Mouse (Mus musculus) large intestine, adult 2 months (tissue): ENCODE results near the gene Prss53. TPM values are rescaled to one million over a fixed set of nuclear protein-coding genes. Genes with fewer than 3 reads are reported as not detected.
"Not testable (repeated sequence)": the region's sequence is repeated elsewhere in the genome, so short reads cannot be mapped to it uniquely, and the experiment has no call there.

Source experiments
- DNase-seq: peaks from one replicate; pipeline ENCODE4 v3.0.0-alpha.2; 2012; ENCODE audit warnings: low read depth, low spot score
- WGBS: fragments of 180-500 bp; shearing (Covaris S2); methylation state at CpG from one replicate; pipeline ENCODE4 v1.1.7; 2018; 5-methylcytosine and 5-hydroxymethylcytosine counted together
- polyA plus RNA-seq: library from polyadenylated mRNA; depleted of rRNA; stranded (reverse); fragments of >200 nt; gene quantifications from 2 replicates; pipeline ENCODE4 v1.2.3, GENCODE M21; 2012

The Prss53 gene
- polyA plus RNA-seq, 1 experiment: 1.1 TPM

DNA sequence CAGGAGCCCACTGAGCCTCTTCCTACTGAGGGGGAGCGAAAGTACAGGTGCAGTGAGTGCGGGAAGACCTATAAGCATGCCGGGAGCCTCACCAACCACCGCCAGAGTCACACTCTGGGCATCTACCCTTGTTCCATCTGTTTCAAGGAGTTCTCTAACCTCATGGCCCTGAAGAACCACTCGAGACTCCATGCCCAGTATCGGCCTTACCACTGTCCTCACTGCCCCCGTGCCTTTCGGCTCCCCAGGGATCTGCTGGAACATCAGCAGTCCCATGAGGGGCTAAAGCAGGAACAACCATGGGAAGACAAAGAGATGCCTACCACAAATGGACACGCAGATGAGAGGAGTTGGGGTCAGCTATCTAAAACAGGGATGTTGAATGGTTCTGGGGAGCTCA lies 11.5 kb downstream of the Prss53 start:
- DNase-seq: no peak
- WGBS: 94% methylated on average over 9 of the region's 9 CpGs

DNA sequence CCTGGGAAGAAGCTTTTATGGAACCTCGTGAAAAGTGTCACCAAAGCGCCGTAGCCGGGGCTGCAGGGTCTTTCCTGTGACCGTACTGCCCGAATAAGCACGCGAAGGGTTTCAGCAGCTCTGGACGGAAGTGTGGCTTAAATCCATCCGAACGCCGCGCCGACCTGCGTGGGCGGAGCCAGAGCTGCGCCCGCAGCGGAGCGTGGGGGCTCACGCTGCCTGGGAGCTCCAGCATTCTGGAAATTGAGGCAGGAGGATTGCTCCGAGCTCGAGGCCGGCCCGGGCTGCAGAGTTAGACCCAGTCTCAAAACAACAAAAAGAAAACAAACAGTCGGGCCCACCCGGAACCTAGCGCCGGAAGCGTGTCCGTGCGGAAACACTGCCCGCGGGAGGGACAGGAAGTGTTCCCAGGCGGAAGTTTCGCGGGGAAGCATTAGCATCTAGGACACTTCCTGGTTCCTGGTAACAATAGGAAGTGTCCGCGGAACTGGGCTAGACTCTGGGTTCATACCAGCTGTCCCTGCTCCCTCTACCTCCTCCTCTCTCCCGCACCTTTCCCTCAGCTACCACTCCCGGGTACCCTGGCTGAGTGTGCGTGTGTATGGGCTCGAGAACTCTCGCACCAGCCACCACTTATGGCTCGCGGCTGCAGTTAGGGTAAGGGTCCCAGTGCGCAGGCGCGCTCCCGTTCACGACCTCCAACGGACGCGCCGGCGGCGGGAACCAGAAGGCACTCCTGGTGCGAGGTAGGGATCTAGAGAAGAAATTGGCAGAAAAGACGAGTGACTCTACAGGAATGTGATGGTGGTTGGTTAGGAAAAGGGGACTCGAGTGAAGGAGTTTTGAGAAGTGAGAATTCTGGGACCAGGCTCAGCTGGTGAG lies 14.1 kb downstream of the Prss53 start, which contains the start of gene Zfp668:
Gene Zfp668, minus strand, starts transcription at position 362 of the 882 bp plus-strand sequence.
- DNase-seq: peak; percentile 73
- WGBS: under 1% methylated on average over 60 of the region's 60 CpGs

DNA sequence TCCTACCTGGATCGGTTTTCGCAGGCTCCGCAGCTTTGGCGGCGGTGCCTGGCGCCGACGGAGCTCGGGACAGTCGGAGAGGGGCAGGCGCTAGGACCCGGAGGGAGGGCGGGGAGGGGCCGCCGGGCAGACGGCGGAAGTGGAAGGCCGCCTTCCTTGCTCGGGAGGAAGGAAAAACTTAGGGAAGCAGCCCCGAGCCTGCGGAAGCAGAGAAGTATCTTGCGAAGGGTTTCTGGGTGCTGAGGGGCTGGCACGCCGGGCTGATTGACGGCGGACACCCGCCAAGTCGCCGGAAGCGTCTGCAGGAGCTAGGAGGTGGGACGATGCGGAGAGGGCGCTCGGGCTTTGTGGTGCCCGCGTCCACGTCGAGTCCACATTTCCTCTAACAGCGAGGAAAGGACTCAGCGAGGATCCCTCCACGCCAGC lies 14.7 kb downstream of the Prss53 start, which contains the start of gene Zfp646:
Gene Zfp646, plus strand, starts transcription at position 181 of the 426 bp plus-strand sequence.
- DNase-seq: peak; percentile 57
- WGBS: under 1% methylated on average over 41 of the region's 41 CpGs

DNA sequence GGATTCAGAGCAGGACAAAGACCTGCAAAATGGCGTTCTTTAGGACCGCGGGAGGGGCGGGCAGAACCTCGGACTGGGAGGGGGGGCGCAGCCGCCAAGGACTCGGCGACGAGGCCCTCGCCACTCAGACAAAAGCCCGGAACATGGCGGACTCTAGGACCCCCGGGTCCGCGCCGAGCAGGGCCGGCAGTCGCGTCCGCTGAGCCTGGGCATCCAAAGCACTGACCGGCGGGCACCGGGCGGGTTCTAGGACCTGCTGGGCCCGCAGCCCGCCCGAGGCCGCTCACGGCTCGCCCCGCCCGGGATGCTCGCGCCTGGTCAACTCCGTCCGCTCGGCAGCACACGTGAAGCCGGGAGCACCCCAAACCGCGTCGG lies 15.2 kb downstream of the Prss53 start:
- under 1% methylated on average over 43 of the region's 43 CpGs for WGBS
- DNase-seq: peak; percentile 73

DNA sequence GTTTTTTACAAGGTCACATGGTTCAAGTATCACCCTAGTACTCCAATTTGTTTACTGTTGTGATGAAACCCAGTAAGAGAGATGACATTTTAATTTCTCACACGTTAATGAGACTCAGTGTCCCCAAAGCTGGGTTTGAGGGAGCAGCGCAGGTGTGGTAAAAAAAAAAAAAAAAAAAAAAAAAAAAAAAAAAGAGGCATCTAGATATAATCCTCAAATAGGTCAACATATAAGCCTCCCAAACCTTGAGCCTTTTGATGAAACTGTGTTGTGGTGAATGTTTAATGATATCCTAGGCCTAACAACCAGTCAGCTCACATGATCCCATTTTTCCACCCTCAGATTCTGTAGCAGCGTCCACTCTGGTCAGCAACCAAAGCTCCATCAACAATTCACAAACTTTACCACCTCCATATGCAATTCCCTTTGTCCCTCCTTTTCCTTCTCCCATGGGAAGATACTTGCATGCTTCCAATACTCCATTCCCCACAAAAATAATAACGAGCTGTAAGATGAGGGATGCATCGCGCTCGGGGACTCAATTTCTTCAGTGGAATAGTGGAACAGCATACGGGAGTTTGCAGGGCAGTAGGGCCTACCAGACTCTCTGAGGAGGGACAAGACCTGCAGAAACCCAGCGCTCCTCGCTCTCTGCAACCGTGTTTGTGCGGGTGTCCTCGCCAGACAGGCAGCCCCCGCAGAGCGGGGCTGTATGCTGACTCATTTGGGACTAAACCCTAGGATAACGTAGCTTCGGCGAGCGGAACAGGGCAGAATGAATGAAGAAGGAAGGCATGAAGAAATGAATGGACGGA lies 15.8 kb downstream of the Prss53 start:
- WGBS: 3% methylated on average over 20 of the region's 20 CpGs
- DNase-seq: no peak

DNA sequence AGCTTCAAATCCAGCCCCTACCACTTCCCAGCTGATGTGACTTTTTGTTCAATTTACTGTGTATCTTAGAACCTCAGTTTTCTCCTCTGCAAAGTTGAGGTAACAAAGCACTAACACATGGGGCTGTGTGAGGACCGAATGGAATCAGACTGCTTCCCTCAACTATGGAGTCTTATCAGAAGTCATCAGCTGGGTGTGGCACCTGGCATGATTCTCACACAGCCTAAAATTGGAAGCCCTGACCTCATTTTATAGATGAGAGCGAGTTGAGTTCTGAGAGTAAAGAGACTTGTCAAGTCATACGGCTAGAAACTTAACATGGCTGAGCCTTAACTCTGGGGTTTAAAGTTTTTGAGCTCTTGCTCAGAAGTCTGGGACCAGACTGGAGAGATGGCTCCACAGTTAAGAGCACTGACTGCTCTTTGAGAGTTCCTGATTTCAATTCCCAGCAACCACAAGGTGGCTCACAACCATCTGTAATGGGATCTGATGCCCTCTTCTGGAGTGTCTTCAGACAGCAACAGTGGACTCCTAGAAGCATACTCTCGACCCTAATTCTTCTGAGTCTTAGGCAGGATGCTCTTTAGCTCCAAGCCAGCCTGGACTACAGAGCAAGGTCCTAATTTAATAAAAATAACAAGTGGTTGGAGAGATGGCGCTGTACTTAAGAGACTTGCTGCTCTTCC lies 20.5 kb downstream of the Prss53 start:
- DNase-seq: no peak
- 53% methylated on average over 5 of the region's 5 CpGs for WGBS

DNA sequence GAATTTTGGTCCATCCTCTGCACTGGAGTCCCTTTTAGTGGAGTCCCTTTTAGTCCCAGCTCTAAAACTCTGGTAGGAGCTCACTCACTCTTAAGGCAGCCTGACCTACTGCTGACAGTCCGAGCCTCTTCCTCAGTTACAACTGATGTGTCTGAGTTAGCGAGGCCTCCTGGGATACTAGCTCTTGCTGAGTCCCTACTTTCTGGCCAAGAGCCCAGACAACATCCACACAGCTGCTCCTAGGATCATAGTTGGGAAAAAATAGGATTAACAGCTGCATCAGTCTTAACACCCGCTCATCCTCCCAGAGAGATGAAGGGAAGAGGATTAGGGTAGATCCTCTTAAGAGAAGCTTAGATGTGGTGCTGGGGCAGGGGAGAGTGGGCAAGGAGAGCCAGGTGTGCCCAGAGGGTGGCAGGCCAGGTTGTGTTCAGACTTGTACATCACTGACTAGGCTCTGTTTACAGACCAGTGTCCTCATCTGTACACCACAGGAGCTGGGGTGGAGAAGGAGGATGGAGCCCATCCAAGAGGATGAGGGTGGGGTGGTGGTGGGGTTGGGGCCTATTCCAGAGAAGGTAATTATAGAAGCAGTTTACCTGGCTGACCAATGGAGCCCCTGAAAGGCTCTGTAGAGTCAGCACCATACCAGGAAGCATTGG lies 21.5 kb downstream of the Prss53 start:
- WGBS: 61% methylated on average over 3 of the region's 3 CpGs
- DNase-seq: no peak

DNA sequence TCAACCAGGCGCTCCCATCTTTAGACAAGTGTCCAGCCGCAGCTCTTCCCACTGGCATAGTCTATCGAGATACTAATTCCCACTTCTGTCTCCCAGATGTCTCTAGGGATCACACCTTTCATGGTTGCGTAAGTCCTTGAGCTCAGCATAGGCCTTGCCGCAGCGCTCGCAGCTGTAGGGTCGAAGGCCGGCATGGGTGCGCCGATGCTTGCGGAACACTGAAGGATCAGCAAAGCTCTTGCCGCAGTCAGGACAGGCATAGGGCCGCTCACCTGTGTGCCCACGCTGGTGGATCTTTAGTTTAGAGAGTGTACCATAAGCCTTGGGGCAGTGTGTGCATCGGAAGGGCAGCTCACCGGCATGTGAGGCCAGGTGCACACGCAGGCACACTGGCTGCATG lies 23.1 kb downstream of the Prss53 start:
- no peak for DNase-seq
- 96% methylated on average over 18 of the region's 18 CpGs for whole genome bisulfite sequencing

DNA sequence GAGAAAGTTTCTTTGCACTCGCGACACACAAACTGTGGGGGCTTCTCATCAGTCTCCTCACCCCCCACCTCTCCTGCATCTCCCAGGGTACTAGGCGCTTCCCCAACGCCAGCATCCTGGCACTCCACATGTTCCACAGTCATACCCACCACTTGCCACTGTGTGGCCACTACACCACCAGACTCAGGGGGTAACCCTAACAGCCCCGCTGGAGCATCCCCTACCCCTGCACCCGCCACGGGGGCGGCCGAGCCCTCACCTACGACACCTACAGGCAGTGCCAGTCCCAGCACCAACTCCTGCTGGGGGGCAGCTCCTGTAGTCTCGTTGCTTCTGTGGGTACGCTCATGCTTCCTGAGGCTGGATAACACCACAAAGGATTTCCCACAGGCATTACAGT lies 24.3 kb downstream of the Prss53 start:
- WGBS: 92% methylated on average over 12 of the region's 12 CpGs
- no peak for DNase-seq

DNA sequence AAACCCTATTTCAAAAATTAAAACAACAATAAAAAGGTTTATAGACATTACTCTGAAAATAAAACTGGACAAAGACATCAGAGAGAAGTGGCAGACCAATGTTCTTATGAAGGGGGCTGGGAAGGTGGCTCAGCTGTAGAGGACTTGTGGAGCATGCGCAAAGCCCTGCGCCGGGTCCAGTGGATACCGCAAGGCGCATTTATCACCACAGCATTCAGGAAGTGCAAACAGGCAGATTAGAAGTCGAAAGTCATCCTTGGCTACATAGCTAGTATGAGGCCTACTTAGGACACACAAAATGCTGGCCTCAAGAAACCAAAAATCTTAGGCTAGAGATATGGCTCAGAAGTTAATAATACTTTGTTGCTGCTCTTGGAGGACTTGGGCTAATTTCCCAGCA lies 32.5 kb downstream of the Prss53 start:
- no peak for DNase-seq
- 90% methylated on average over 6 of the region's 6 CpGs for WGBS

DNA sequence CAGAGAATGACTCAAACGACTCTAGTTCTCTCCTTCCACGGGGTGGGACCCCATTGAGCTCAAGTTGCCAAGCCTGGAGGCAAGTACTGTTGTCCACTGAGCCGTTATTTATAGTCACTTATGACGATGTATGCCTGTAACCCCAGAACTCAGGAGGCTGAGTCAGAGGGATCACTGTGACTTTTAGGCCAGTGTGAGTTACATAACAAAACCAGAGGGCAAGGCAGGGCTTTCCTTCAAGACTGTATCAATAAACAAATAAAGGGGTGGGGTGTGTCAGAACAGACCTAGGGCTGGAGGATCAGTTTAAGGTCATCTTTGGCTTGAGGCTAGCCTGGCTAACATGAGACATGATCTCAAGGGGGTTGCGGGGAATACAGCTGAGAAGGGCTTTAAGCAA lies 39.9 kb downstream of the Prss53 start:
- no peak for DNase-seq
- 28% methylated on average over 5 of the region's 5 CpGs for WGBS

DNA sequence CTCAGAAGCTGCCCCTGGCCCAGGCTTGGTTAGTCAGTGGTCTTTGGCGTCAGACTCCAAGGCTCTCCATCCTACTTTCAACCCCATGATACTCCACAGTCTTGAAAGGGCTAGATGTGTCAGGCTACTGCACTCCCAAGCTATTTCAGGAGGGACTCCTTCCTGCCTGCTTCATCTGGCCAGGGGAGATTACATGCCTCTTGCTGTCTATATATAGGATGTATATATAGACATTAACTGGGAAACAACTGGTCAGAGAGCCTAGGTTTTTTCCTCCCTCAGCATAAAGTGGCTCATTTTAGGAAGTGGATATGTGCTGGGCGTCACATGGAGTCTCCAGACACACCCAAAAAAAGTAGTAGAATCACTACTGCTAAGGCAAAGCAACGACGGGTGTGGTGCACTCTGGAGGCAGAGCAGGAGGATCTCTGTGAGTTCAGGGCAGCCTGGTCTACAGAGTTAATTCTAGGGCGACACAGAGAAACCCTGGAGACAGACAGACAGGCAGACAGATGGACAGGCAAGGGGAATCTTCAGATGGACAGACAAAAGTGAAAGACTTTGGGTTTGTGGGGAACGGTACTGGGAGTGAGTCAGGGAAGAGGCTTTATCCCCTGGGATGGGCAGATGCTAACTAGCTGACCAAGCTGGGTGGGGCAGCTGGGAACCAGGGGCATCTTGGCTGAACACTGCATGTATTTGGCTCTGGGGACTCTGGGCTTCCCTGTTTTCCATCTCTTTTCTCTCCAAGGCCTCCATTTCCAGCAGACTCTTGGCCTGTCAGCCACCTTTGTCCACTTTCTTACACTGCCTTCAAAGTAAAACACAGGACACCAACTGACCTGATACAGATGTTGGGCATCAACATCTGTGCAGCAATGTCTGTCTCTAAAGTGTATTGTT lies 40.5 kb downstream of the Prss53 start:
- DNase-seq: no peak
- 47% methylated on average over 6 of the region's 6 CpGs for WGBS

DNA sequence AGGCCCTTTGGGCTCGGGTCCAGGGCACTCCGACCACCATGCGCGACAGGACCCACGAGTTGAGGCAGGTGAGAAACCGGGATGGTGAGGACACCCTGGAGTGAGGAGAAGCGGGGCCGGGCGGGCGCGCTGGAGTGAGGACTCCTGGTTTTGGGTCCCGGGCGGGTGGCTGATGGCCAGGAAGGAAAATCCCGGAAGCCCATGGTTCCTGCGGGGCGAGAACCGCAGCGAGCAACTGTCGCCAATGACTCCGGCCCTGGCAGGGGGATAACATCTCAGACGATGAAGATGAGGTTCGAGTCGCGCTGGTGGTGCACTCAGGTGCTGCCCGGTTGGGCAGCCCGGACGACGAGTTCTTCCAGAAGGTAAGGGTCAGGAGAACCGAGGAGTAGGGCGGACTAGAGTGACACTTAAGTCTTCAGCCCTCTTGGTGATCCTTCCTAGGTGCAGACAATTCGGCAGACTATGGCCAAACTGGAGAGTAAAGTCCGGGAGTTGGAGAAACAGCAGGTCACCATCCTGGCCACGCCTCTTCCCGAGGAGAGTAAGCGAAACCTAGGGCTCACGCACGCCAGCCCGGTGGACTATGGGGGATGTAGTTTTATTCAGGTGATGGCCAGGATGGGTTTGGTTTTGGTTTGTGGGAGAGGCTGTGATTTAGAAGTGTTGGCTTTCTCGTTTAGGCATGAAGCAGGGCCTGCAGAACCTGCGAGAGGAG lies 48.6 kb downstream of the Prss53 start:
- 1% methylated on average over 40 of the region's 40 CpGs for WGBS

DNA sequence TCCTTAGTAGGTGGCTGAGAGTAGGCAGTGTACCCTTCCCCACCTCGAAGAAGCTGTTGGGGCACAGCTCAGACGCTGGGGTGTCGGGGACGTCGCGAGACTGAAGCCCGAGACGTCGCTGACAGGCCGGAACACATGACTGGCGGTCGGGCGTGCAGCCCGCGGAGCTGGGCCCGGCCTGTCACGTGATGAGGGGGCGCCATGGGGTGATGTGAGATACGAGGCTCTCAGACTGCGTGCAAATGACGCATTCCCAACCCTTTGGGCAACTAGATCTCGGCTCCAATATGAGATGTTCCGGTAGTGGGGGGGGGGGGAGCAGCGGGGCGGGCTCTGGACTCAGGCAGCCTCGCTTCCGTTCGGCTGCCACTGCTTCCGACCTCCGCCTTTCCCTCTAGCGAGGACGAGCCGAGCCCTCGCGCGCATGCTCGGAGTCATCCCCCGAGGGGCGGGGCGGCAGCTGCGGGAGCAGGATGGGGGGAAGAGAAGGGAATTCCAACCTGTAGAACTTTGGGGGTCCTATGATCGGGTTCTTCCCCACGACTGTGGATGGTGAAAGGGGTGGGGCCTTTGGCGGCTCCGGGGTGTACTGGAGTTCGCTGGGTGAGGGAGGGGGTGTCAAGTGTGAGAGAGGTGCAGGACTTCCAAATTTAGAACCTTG lies 49.3 kb downstream of the Prss53 start:
- WGBS: under 1% methylated on average over 46 of the region's 46 CpGs
- peak; percentile 80 for DNase-seq

More for the DNA sequence above, 48.6 kb downstream of the Prss53 start:
- peak; percentile 79 for DNase-seq

DNA sequence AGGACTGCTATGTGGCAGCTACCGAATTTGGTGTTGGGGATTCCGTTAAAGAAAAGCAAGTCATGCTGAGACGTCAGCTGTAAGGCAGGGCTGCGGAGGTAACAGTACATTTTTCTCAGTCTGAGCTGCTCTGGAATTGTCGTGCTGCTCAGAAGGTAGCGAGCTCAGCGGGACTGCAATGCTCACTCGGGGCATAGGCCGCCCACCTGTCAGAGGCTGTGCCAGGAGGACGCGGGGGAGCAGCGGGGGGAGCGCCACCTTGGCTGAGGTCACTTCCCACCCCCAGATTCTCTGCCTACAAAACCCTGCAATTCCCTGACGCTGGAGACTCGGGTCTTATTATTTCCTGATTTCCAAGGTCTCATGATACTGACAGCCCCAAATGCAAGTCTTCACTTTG lies 49.9 kb downstream of the Prss53 start:
- no peak for DNase-seq
- WGBS: 3% methylated on average over 15 of the region's 15 CpGs

DNA sequence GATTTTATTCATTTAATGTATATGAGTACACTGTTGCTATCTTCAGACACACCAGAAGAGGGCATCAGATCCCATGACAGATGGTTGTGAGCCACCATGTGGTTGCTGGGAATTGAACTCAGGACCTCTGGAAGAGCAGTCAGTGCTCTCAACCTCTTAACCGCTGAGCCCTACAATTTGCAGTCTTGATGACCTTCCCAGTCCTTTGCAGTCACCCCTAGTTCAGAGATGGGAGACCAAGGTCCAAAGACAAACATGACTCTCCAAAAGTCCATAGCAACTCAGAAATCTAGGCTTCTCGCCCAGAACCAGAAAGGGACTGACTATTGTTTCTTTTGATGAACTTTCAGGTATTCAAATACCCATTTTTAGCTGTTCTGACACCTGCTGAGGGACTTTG lies 50.7 kb downstream of the Prss53 start:
- DNase-seq: not testable (repeated sequence)
- WGBS: 96% methylated on average over 2 of the region's 2 CpGs

DNA sequence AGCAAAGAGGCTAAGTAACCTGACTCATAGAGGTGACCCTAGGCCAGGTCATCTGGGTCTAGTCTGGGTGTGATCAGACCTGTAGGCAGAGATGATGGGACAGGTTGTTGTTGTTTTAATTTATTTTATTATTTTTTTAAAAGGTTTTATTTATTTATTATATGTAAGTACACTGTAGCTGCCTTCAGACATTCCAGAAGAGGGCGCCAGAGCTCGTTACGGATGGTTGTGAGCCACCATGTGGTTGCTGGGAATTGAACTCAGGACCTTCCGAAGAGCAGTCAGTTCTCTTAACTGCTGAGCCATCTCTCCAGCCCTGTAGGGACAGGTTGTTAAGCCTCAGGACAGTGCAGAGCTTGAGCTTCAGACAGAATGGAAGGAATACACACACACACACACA lies 52.9 kb downstream of the Prss53 start:
- WGBS: 85% methylated on average over 4 of the region's 4 CpGs

More for the DNA sequence above, 52.9 kb downstream of the Prss53 start:
- not testable (repeated sequence) for DNase-seq
